Mouse (Mus musculus) lung, postnatal 10 days (tissue): ENCODE measurements around the gene Prss8.

Experiments
- DNase-seq: peaks from one replicate; pipeline ENCODE4 v3.0.0; 2021

The Prss8 gene

DNA sequence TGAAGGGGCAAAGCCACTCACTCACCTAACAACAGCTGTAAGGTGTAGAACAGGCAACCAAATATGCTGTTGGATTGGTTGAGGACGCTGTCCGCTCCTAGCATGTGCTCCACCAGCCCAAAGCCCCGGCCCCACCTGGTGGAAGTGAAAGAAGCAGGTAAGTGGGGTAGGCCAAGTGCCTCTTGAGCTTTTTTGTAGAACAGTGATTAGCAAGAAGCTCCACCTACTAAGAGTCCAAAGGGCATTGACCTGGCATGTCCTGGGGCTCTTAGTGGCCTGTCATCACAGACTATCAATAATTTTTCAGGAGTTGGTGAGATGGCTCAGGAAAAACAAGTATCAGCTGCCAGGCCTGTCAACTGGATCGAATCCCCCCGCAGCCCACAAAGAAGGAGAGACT lies 35.4 kb downstream of the Prss8 start:
- peak; percentile 30 for DNase-seq

DNA sequence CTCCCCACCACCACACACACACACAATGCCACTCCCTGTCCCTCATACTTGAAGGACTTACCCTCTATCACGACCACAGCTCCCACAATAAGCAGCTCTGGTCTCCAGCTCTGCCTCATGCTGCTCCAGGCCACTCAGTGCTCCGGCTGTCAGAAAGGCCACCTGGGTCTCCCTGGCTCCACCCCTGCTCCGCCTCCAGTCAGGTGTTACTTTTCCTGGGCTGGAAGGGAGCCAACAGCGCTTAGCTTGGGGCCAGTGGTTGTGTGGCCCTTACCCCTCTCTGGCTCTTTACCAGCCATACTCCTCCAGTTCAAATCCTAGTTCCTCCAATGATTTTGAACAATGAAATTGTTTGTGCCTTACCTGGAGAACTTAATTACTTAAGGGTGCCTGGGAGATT lies 39.1 kb downstream of the Prss8 start, which contains the start of gene Prss53:
Prss53 (minus strand) TSS at position 173 of the 400 bp plus-strand sequence.
- peak; percentile 42 for DNase-seq

DNA sequence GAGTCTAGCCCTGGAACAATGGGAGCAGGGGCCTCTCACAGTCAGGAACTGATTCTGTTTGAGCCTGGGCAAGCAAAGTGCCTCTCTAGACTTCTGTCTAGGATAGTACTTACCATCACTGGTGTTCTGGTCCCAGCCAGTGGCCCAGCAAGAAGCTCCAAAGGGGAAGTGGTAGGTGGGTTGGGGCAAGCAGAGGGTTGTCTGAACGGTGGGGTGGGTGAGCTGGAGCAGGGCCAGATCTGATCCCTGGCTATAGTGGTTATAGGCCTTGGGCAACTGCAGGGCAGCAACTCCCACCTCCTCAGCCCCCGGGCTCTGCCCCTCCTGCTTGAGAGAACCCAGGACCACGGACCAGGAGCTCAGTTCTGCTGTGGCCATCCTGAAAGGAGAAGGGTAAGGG lies 41.1 kb downstream of the Prss8 start:
- DNase-seq, result no peak

DNA sequence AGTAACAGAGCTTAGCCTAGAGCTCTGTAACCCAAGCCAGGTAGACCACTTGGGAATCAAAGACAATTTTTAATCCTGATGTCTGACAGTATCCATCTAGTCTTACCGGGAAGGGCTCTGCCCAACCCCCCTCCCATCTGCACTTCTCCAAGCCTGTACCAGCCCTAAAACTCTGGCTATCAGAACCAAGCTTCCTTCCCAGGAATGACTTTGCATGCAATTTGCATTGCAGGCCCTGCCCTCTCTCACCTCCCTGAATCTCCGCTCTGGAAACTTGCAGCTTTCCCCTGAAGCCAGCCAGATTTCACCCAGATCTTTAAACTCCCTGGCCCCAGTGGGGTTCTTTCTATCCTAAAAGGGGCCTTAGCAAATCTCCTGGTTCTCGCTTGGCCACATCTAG lies 42.1 kb downstream of the Prss8 start:
- no peak for DNase-seq

DNA sequence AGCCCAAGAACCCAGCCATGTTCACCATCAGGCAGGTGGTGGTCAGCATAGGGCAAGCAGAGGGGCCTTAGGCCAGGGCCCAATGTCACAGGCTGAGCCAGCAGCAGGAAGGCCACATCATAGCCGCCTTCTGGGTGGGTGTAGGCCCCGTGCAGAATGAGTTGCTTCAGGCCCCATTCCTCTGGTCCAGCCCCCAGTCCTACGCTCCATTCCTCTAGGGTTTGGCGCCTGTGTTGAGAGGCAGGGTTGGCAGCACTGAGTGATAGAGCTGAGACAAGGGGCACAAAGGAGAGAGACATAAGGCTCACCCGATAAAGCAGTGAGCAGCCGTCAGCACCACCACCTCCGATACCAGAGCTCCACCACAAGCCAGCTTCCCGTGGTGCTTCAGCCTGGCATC lies 42.7 kb downstream of the Prss8 start:
- no peak for DNase-seq

DNA sequence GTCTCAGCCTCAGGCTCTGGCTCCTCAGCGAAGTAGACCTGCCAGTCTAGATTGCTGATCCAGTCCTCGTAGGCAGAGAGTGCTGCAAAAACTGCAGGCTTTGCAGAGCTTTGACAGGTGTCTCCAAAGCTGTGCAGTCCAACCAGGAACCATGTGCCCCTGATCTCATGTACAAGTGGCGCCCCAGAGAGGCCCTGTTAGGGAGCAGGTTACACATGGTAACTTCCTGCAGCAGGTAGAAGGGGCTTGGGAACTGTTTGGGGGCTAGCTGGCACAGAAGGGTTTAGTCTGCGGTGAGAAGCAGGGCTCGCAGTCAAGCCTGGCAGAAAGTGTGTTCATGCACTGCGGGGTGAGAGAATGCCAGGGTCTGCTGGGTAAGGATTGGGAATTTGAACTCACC lies 43.4 kb downstream of the Prss8 start:
- DNase-seq, result no peak

DNA sequence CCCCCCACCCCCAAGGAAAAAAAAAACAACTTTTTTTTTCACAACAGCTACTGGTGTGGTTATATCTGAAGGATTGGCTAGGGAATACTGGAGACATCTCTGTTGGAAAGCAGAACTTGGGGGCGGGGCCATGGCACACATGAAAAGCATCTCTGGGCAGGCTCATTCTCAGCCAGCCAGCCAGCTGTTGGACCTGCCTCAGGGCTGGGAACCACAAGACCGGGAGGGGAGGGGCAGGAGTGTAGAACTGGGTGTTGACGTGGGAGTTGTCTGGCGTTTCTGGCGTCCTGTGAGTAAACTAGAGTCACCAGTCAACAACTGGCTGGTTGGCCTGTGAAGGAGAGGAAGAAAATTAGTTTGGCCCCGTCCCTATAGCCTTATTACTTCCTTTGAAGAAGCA lies 44.0 kb downstream of the Prss8 start:
- peak; percentile 86 for DNase-seq

DNA sequence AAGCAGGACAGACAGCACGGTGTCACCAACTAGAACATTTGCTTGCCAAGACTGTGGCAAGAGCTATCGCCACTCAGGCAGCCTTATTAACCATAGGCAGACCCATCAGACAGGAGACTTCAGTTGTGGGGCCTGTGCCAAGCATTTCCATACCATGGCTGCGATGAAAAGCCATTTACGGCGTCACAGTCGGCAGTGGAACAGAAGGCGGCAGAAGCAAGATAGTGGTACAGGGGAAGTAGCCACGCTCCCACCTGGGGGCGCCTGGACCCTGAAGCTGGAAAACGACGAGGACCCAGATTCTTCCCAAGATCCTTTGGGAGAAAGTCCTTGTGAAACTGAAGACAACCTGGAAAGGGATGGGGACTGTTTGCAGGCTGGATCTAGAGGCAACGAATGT lies 49.5 kb downstream of the Prss8 start:
- no peak for DNase-seq

DNA sequence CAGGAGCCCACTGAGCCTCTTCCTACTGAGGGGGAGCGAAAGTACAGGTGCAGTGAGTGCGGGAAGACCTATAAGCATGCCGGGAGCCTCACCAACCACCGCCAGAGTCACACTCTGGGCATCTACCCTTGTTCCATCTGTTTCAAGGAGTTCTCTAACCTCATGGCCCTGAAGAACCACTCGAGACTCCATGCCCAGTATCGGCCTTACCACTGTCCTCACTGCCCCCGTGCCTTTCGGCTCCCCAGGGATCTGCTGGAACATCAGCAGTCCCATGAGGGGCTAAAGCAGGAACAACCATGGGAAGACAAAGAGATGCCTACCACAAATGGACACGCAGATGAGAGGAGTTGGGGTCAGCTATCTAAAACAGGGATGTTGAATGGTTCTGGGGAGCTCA lies 50.6 kb downstream of the Prss8 start:
- DNase-seq, result no peak

DNA sequence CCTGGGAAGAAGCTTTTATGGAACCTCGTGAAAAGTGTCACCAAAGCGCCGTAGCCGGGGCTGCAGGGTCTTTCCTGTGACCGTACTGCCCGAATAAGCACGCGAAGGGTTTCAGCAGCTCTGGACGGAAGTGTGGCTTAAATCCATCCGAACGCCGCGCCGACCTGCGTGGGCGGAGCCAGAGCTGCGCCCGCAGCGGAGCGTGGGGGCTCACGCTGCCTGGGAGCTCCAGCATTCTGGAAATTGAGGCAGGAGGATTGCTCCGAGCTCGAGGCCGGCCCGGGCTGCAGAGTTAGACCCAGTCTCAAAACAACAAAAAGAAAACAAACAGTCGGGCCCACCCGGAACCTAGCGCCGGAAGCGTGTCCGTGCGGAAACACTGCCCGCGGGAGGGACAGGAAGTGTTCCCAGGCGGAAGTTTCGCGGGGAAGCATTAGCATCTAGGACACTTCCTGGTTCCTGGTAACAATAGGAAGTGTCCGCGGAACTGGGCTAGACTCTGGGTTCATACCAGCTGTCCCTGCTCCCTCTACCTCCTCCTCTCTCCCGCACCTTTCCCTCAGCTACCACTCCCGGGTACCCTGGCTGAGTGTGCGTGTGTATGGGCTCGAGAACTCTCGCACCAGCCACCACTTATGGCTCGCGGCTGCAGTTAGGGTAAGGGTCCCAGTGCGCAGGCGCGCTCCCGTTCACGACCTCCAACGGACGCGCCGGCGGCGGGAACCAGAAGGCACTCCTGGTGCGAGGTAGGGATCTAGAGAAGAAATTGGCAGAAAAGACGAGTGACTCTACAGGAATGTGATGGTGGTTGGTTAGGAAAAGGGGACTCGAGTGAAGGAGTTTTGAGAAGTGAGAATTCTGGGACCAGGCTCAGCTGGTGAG lies 53.2 kb downstream of the Prss8 start, which contains the start of gene Zfp668:
Zfp668 (minus strand) TSS at position 362 of the 882 bp plus-strand sequence.
- peak; percentile 96 for DNase-seq

DNA sequence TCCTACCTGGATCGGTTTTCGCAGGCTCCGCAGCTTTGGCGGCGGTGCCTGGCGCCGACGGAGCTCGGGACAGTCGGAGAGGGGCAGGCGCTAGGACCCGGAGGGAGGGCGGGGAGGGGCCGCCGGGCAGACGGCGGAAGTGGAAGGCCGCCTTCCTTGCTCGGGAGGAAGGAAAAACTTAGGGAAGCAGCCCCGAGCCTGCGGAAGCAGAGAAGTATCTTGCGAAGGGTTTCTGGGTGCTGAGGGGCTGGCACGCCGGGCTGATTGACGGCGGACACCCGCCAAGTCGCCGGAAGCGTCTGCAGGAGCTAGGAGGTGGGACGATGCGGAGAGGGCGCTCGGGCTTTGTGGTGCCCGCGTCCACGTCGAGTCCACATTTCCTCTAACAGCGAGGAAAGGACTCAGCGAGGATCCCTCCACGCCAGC lies 53.9 kb downstream of the Prss8 start, which contains the start of gene Zfp646:
Zfp646 (plus strand) TSS at position 181 of the 426 bp plus-strand sequence.
- peak; percentile 79 for DNase-seq
